Mouse (Mus musculus) brain, embryonic 14.5 days (tissue): ENCODE results near the gene Stxbp6. TPM values are rescaled to one million over a fixed set of nuclear protein-coding genes. Genes with fewer than 3 reads are reported as not detected.

Source experiments
- DNase-seq: peaks from one replicate; pipeline ENCODE4 v3.0.0-alpha.2; 2011; ENCODE audit warnings: low read depth
- CTCF ChIP-seq: fragments of 200-500 bp; IDR thresholded peaks from 2 replicates; pipeline ENCODE4 v1.5.1; 2012; ENCODE audit warnings: inconsistent platforms, mild to moderate bottlenecking, moderate library complexity, borderline replicate concordance; ENCODE audit not compliant: insufficient read depth, insufficient read length; ENCODE audit errors: extremely low read depth
- POLR2A ChIP-seq: fragments of 200-500 bp; IDR thresholded peaks from 2 replicates; pipeline ENCODE4 v1.6.1; 2012; ENCODE audit warnings: mild to moderate bottlenecking, inconsistent platforms, borderline replicate concordance; ENCODE audit not compliant: poor library complexity, insufficient read depth, insufficient read length, severe bottlenecking; ENCODE audit errors: extremely low read depth
- polyA plus RNA-seq: library from polyadenylated mRNA; depleted of rRNA; stranded (reverse); fragments of >200 nt; gene quantifications from 2 replicates; pipeline ENCODE4 v1.2.3, GENCODE M21; 2012

The Stxbp6 gene
- polyA plus RNA-seq, 1 experiment: 11.0 TPM

DNA sequence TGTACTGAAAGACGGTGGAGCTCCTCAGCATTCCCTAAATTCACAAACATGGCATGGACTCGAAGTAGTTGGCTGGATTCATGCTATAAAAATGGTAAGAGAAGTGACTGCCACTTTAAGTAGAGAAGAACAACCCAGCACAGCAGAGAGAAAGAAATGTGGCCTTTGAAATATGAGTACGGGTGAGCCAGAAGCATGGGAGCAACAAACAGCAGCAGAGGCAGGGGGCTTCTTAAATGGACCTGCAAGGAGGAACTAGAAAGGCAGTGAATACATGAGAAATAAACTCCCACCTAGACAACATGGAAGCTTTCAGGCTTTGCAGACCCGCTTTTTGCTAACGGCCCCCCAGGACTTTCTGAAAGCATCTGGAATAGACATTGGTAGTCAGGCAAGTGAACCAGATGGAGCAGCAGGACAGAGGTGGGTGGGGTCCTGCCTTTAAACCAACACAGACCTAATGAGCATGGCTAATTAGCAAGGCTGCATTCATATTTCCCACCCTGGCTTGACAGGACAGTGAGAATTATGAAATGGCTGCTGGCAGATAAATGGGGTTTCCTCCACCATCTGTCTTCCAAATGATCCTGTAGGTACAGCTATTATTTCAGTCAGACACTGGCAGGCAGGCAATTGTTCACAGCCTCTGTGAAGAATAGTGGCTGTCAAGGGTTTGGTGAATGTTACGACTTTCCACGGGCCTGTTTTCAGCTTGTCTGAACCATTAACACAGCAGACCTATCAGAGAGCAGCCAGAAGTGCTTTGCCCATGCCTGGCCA is 234.7 kb downstream of the Stxbp6 start:
- peak; percentile 90 for DNase-seq
- TF ChIP-seq POLR2A: no peak
- TF ChIP-seq CTCF: no peak

GRCm38 (mm10) chr12:44835879-44836467 is 238.5 kb downstream of the Stxbp6 start:
- TF ChIP-seq CTCF (no peak), POLR2A (no peak)
- DNase-seq: peak; percentile 42

DNA sequence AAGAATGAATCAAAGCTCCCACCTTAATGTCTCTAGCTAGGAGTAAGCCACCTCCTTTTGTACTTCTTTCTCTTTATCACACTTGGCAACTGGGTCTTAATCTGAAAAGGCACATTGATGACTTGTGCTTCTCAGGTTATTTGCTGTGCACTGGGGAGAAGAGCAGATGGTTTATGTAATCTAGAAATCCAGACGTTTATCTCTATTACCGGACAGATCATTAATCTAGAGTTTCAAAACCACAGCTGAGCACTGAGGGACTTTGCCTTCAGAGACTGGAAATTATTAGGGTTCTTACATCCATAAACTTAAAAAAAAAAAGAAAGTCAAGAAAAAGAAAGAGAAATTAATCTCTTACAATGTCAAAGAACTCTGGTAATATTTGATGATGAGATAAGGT is 262.6 kb downstream of the Stxbp6 start:
- no peak for TF ChIP-seq CTCF
- TF ChIP-seq POLR2A: no peak
- no peak for DNase-seq

DNA sequence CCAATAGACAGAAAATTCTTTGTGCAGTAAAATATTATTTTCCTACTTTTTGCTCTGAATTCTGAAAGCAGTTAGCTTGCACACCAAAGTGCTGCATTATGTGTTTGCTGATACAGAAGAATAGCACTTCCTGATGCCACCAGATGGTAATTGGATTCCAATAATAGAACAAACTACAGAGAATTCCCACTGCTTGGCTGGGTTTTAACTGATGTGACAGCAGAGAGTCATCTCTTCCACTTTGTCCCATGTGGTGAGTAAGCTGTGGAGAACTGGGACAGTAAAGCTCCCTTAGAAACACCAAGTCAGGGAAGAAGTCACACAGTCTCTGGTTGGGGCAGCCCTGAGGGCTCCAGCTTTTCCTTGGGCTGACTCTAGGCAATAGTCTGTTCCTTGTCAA is 270.3 kb downstream of the Stxbp6 start:
- TF ChIP-seq POLR2A: no peak
- no peak for TF ChIP-seq CTCF

More for the DNA sequence above, 270.3 kb downstream of the Stxbp6 start:
- no peak for DNase-seq
